Mouse (Mus musculus): Measurements from ENCODE around the gene Zmynd10. TPM values are rescaled to one million over a fixed set of nuclear protein-coding genes. Genes with fewer than 3 reads are reported as not detected.

Zmynd10 gene
- polyA plus RNA-seq, 1 experiment from 2014 or later = 0.93 TPM

DNA sequence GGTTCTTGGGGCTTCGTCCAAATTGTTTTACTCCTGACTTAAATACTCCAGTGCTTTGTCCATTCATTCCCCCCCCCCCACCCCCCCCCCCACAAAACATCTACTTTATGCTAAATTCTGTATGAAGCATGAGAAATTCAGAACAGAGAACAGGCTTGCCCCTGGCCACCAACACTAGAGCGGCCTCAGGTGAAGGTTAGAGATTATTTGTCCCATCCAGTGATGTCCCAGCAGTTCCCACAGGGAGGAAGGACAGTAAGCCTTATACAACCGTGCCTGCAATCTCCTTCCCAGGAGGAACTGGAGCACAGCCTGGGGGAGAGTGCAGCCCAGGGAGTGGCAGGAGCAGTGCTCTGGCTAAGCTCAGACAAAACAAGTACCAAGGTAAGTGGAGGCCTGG lies 31.5 kb downstream of the Zmynd10 start, which contains the start of gene Naa80:
Gene Naa80 (plus strand): TSS at position 301 of the 400 bp plus-strand sequence.
- no peak for DNase-seq (ENCODE audit: low spot score)
- Histone ChIP-seq H3K9me3 (replicated peaks; ENCODE audit: control insufficient read depth, low read length) (no peaks in the 10 kb centered on the region), H3K4me2 (ENCODE audit: low read depth, low read length) (no peak within 1 kb of the TSS), H3K36me3 (replicated peaks; ENCODE audit: control insufficient read depth, insufficient read depth, low read depth, low read length) (peaks cover 3% of the 10 kb centered on the region; the same call in 1 of the 2 replicates), H3K9ac (replicated peaks; ENCODE audit: low read length) (no peak within 1 kb of the TSS; the same call in 1 of the 2 replicates), H3K27me3 (ENCODE audit: control insufficient read depth, insufficient read depth, low read length) (no peaks in the 10 kb centered on the region), H3K27ac (replicated peaks; ENCODE audit: low read depth, low read length) (no peak within 1 kb of the TSS; the same call in 1 of the 2 replicates), H3K4me1 (ENCODE audit: control insufficient read depth, insufficient read depth, low read length) (no peaks in the 10 kb centered on the region; the same call in 1 of the 2 replicates), H3K4me3 (ENCODE audit: low read depth, low read length) (no peak within 1 kb of the TSS)
- no peak for ATAC-seq (replicated peaks; ENCODE audit: insufficient number of reproducible peaks, low FRiP score, low TSS enrichment, low read depth)
- WGBS = 77% methylated on average over 3 of the region's 3 CpGs

DNA sequence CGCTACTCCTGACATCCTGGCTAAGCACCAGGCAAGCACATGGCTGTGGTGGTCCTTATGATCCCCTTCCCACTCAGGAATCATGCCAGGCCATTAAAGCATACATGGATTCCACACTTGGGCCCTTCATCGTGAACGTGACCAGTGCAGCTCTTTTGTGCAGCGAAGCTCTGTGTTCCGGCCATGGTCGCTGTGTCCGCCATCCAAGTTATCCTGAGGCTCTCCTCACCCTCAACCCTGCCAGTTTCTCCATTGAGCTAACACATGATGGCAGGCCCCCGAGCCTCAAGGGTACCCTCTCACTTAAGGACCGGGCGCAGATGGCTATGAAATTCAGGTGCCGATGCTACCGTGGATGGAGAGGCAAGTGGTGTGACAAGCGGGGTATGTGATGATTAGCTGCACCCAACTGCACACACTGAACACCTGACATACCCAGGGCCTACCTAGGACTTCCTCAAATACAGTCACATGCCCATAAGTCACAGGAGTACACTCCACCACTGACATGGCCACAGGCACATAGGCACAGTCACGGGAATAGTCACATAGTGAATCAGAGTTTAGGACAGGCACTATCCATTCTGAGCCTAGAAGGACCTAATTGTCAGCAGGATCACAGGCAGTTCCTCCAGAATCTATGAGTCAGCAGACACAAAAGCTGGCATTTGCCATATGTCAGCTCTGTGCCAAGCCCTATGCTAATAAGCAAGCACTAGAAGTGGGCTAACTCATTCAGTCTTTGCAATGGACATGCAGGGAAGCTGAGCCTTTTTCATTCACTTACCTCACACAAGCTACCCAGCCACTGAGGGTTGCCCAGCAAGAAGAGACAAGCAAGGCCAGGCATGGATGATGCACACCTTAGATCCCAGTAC lies 32.2 kb downstream of the Zmynd10 start:
- no peak overlapping the region for H3K4me2 ChIP-seq (ENCODE audit: low read depth, low read length)
- peaks cover 3% of the 10 kb centered on the region; the same call in 1 of the 2 replicates for H3K36me3 ChIP-seq (replicated peaks; ENCODE audit: control insufficient read depth, insufficient read depth, low read depth, low read length)
- 93% methylated on average over 14 of the region's 14 CpGs for WGBS
- no peak overlapping the region; the same call in 1 of the 2 replicates for H3K27ac ChIP-seq (replicated peaks; ENCODE audit: low read depth, low read length)
- H3K27me3 ChIP-seq (ENCODE audit: control insufficient read depth, insufficient read depth, low read length) = no peaks in the 10 kb centered on the region
- ATAC-seq (replicated peaks; ENCODE audit: insufficient number of reproducible peaks, low FRiP score, low TSS enrichment, low read depth) (no peak), DNase-seq (ENCODE audit: low spot score) (no peak)
- H3K9ac ChIP-seq (replicated peaks; ENCODE audit: low read length) = no peak overlapping the region; the same call in 1 of the 2 replicates
- H3K4me1 ChIP-seq (ENCODE audit: control insufficient read depth, insufficient read depth, low read length) = no peaks in the 10 kb centered on the region; the same call in 1 of the 2 replicates
- no peak overlapping the region for H3K4me3 ChIP-seq (ENCODE audit: low read depth, low read length)
- H3K9me3 ChIP-seq (replicated peaks; ENCODE audit: control insufficient read depth, low read length) = no peaks in the 10 kb centered on the region

GRCm38 (mm10) chr9:107580501-107581317 lies 33.6 kb downstream of the Zmynd10 start, which contains the start of gene Hyal3:
TSS of gene Hyal3 (plus strand) at chr9:107580818.
- H3K36me3 ChIP-seq (replicated peaks; ENCODE audit: control insufficient read depth, insufficient read depth, low read depth, low read length) = no peaks in the 10 kb centered on the region
- no peaks in the 10 kb centered on the region; the same call in 1 of the 2 replicates for H3K4me1 ChIP-seq (ENCODE audit: control insufficient read depth, insufficient read depth, low read length)
- peak within 1 kb of the TSS; percentile 57 for H3K4me3 ChIP-seq (ENCODE audit: low read depth, low read length)
- H3K27me3 ChIP-seq (ENCODE audit: control insufficient read depth, insufficient read depth, low read length) = no peaks in the 10 kb centered on the region
- peak within 1 kb of the TSS; percentile 81 for H3K27ac ChIP-seq (replicated peaks; ENCODE audit: low read depth, low read length)
- DNase-seq (ENCODE audit: low spot score) (peak; percentile 91), ATAC-seq (replicated peaks; ENCODE audit: insufficient number of reproducible peaks, low FRiP score, low TSS enrichment, low read depth) (peak; percentile 60)
- H3K9me3 ChIP-seq (replicated peaks; ENCODE audit: control insufficient read depth, low read length) = no peaks in the 10 kb centered on the region
- H3K4me2 ChIP-seq (ENCODE audit: low read depth, low read length) = peak within 1 kb of the TSS; percentile 88
- under 1% methylated on average over 32 of the region's 32 CpGs for WGBS
- H3K9ac ChIP-seq (replicated peaks; ENCODE audit: low read length) = peak within 1 kb of the TSS; percentile 75

DNA sequence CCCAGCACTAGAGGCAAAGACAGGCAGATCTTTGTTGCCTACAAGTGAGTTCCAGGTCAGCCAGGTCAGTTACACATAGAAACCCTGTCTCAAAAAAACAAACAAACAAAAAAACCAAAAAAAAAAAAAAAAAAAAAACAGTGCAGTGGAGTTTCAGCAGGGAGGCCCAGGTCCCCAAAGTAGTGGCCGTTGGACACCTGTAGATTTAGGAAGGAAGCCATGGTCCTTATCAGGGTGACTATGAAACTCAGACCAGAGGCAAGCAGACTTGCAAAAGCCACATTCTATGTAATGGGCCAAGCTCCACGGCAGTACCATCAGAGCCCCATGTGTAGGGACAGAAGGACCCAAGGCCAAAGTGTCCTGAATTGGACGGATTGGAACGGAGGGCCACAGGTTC lies 34.5 kb downstream of the Zmynd10 start:
- Histone ChIP-seq H3K4me2 (ENCODE audit: low read depth, low read length) (peak overlapping the region; percentile 88), H3K36me3 (replicated peaks; ENCODE audit: control insufficient read depth, insufficient read depth, low read depth, low read length) (no peaks in the 10 kb centered on the region), H3K4me3 (ENCODE audit: low read depth, low read length) (peak overlapping the region; percentile 57), H3K27ac (replicated peaks; ENCODE audit: low read depth, low read length) (0 out of 2 replicates have a peak overlapping the region, but pooled peaks have one; percentile 81), H3K9ac (replicated peaks; ENCODE audit: low read length) (peak overlapping the region; percentile 75; the same call in 1 of the 2 replicates), H3K27me3 (ENCODE audit: control insufficient read depth, insufficient read depth, low read length) (no peaks in the 10 kb centered on the region), H3K4me1 (ENCODE audit: control insufficient read depth, insufficient read depth, low read length) (no peaks in the 10 kb centered on the region; the same call in 1 of the 2 replicates), H3K9me3 (replicated peaks; ENCODE audit: control insufficient read depth, low read length) (no peaks in the 10 kb centered on the region)
- WGBS = 69% methylated on average over 4 of the region's 4 CpGs
- ATAC-seq (replicated peaks; ENCODE audit: insufficient number of reproducible peaks, low FRiP score, low TSS enrichment, low read depth) (no peak), DNase-seq (ENCODE audit: low spot score) (no peak)

DNA sequence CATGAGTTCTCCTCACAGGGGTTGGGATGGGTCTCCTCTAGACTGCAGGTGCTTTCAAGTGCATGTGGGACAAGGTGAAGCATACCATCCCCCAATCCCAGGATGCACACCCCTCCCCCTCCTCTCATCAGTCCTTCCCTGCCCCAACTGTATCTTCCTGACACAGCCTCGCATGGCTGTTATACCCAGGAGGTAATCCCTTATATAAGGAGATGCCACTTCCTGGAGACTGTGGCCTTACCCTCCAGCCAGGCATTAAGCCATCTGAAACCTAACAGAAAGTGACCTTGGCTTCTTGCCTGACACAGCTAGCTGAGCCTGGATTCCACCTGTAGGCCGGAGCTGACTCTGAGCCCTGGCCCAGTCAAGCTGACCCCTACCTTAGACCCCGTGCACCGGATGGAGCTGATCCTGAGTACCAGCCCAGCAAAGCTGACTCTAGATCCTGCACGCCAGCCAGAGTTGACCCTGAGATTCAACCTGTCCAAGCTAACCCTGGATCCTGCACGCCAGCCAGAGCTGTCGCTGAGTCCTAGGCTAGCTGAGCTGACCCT lies 35.5 kb downstream of the Zmynd10 start:
- Histone ChIP-seq H3K9me3 (replicated peaks; ENCODE audit: control insufficient read depth, low read length) (no peaks in the 10 kb centered on the region), H3K4me1 (ENCODE audit: control insufficient read depth, insufficient read depth, low read length) (no peaks in the 10 kb centered on the region; the same call in 1 of the 2 replicates), H3K9ac (replicated peaks; ENCODE audit: low read length) (no peak overlapping the region; the same call in 1 of the 2 replicates), H3K4me3 (ENCODE audit: low read depth, low read length) (no peak overlapping the region), H3K4me2 (ENCODE audit: low read depth, low read length) (no peak overlapping the region), H3K36me3 (replicated peaks; ENCODE audit: control insufficient read depth, insufficient read depth, low read depth, low read length) (no peaks in the 10 kb centered on the region), H3K27me3 (ENCODE audit: control insufficient read depth, insufficient read depth, low read length) (no peaks in the 10 kb centered on the region), H3K27ac (replicated peaks; ENCODE audit: low read depth, low read length) (no peak overlapping the region)
- DNase-seq (ENCODE audit: low spot score) = no peak
- 90% methylated on average over 7 of the region's 7 CpGs for WGBS
- no peak for ATAC-seq (replicated peaks; ENCODE audit: insufficient number of reproducible peaks, low FRiP score, low TSS enrichment, low read depth)

GRCm38 (mm10) chr9:107583174-107583573 lies 36.1 kb downstream of the Zmynd10 start:
- Histone ChIP-seq H3K4me1 (ENCODE audit: control insufficient read depth, insufficient read depth, low read length) (peaks cover under 1% of the 10 kb centered on the region), H3K27me3 (ENCODE audit: control insufficient read depth, insufficient read depth, low read length) (no peaks in the 10 kb centered on the region), H3K4me2 (ENCODE audit: low read depth, low read length) (no peak overlapping the region), H3K36me3 (replicated peaks; ENCODE audit: control insufficient read depth, insufficient read depth, low read depth, low read length) (no peaks in the 10 kb centered on the region), H3K9ac (replicated peaks; ENCODE audit: low read length) (no peak overlapping the region), H3K9me3 (replicated peaks; ENCODE audit: control insufficient read depth, low read length) (no peaks in the 10 kb centered on the region), H3K27ac (replicated peaks; ENCODE audit: low read depth, low read length) (no peak overlapping the region), H3K4me3 (ENCODE audit: low read depth, low read length) (no peak overlapping the region)
- DNase-seq (ENCODE audit: low spot score) (no peak), ATAC-seq (replicated peaks; ENCODE audit: insufficient number of reproducible peaks, low FRiP score, low TSS enrichment, low read depth) (no peak)
- 90% methylated on average over 14 of the region's 14 CpGs for WGBS

GRCm38 (mm10) chr9:107586504-107586903 lies 39.4 kb downstream of the Zmynd10 start:
- H3K27ac ChIP-seq (replicated peaks; ENCODE audit: low read depth, low read length) = no peak overlapping the region
- DNase-seq (ENCODE audit: low spot score) = no peak
- ATAC-seq (replicated peaks; ENCODE audit: insufficient number of reproducible peaks, low FRiP score, low TSS enrichment, low read depth) = no peak
- no peak overlapping the region for H3K4me2 ChIP-seq (ENCODE audit: low read depth, low read length)
- peaks cover 5% of the 10 kb centered on the region for H3K36me3 ChIP-seq (replicated peaks; ENCODE audit: control insufficient read depth, insufficient read depth, low read depth, low read length)
- no peak overlapping the region for H3K4me3 ChIP-seq (ENCODE audit: low read depth, low read length)
- no peak overlapping the region for H3K9ac ChIP-seq (replicated peaks; ENCODE audit: low read length)
- H3K4me1 ChIP-seq (ENCODE audit: control insufficient read depth, insufficient read depth, low read length) = peaks cover 3% of the 10 kb centered on the region
- no peaks in the 10 kb centered on the region for H3K27me3 ChIP-seq (ENCODE audit: control insufficient read depth, insufficient read depth, low read length)
- 91% methylated on average over 5 of the region's 5 CpGs for WGBS
- no peaks in the 10 kb centered on the region for H3K9me3 ChIP-seq (replicated peaks; ENCODE audit: control insufficient read depth, low read length)

All from embryonic facial prominence, embryonic 11.5 days (tissue).